Mouse (Mus musculus) ES-E14 (cell line): ENCODE results near the gene Rptor. TPM values are rescaled to one million over a fixed set of nuclear protein-coding genes. Genes with fewer than 3 reads are reported as not detected.

Experiments used
- DNase-seq: peaks from one replicate; pipeline ENCODE4 v3.0.0-alpha.2; 2013; ENCODE audit warnings: low read depth, low spot score
- H3K27ac ChIP-seq: 2 replicates; pipeline ENCODE4 v1.5.1; 2012; ENCODE audit warnings: low read depth, mild to moderate bottlenecking, low read length, moderate library complexity, mixed read lengths; ENCODE audit not compliant: poor library complexity, insufficient read depth, severe bottlenecking
- H3K36me3 ChIP-seq: 2 replicates; pipeline ENCODE4 v1.6.1; 2012; ENCODE audit warnings: mild to moderate bottlenecking, low read length, moderate library complexity, mixed read lengths; ENCODE audit not compliant: control insufficient read depth, poor library complexity, insufficient read depth, severe bottlenecking
- H3K4me1 ChIP-seq, 2 experiments: fragments of 150-350 bp in 1 of 2; sonication (generic) in 1 of 2; 2 replicates each; pipeline ENCODE4 v1.6.1; 2012; ENCODE audit warnings: low read length in 2 of 2, mild to moderate bottlenecking in 1 of 2, mixed read lengths in 1 of 2; ENCODE audit not compliant: control insufficient read depth in 2 of 2, insufficient read depth in 2 of 2, poor library complexity in 1 of 2
- H3K4me3 ChIP-seq, 2 experiments: fragments of 150-350 bp in 1 of 2; sonication (generic) in 1 of 2; 2 replicates each; pipeline ENCODE4 v1.5.1; 2012; ENCODE audit warnings: low read length in 2 of 2, low read depth in 1 of 2, mild to moderate bottlenecking in 1 of 2, mixed read lengths in 1 of 2; ENCODE audit not compliant: insufficient read depth in 1 of 2, poor library complexity in 1 of 2, severe bottlenecking in 1 of 2
- H3K9ac ChIP-seq: 2 replicates; pipeline ENCODE4 v1.6.1; 2012; ENCODE audit warnings: low read depth, mild to moderate bottlenecking, low read length, mixed read lengths; ENCODE audit not compliant: poor library complexity, insufficient read depth, severe bottlenecking
- H3K9me3 ChIP-seq: fragments of 150-350 bp; sonication (generic); 2 replicates; pipeline ENCODE4 v1.6.1; 2012; ENCODE audit warnings: low read depth, mild to moderate bottlenecking, low read length; ENCODE audit not compliant: control insufficient read depth, insufficient read depth
- CHD2 ChIP-seq: IDR thresholded peaks from 2 replicates; pipeline ENCODE4 v1.6.1; 2014; ENCODE audit warnings: mild to moderate bottlenecking, low read depth, low read length, inconsistent platforms
- HCFC1 ChIP-seq: IDR thresholded peaks from 2 replicates; pipeline ENCODE4 v1.6.1; 2012; ENCODE audit warnings: low read length, inconsistent platforms, borderline replicate concordance; ENCODE audit not compliant: insufficient read depth
- MAFK ChIP-seq: IDR thresholded peaks from 2 replicates; pipeline ENCODE4 v1.6.1; 2014; ENCODE audit warnings: mild to moderate bottlenecking, low read depth, low read length, inconsistent platforms; ENCODE audit not compliant: insufficient read depth
- ZC3H11A ChIP-seq: IDR thresholded peaks from 2 replicates; pipeline ENCODE4 v1.6.1; 2012; ENCODE audit warnings: low read depth, mild to moderate bottlenecking, inconsistent platforms, low read length, borderline replicate concordance
- ZNF384 ChIP-seq: IDR thresholded peaks from 2 replicates; pipeline ENCODE4 v1.6.1; 2012; ENCODE audit warnings: low read depth, low read length, inconsistent platforms
- in situ Hi-C, 2 experiments: fragments of 600-800 bp; cut with MboI; formaldehyde crosslinking; loops; one replicate each; pipeline ENCODE4 v1.15.1; 2025; ENCODE audit warnings: low sequenced_read_pairs in 2 of 2, inconsistent platforms in 1 of 2; ENCODE audit not compliant: unreplicated experiment in 2 of 2
- total RNA-seq: library from RNA; depleted of rRNA; stranded (reverse); fragments of 300-350 nt; gene quantifications from 2 replicates; pipeline ENCODE4 v1.2.3, GENCODE M21; 2012

Gene Rptor
- total RNA-seq, 1 experiment: 59.7 TPM

DNA sequence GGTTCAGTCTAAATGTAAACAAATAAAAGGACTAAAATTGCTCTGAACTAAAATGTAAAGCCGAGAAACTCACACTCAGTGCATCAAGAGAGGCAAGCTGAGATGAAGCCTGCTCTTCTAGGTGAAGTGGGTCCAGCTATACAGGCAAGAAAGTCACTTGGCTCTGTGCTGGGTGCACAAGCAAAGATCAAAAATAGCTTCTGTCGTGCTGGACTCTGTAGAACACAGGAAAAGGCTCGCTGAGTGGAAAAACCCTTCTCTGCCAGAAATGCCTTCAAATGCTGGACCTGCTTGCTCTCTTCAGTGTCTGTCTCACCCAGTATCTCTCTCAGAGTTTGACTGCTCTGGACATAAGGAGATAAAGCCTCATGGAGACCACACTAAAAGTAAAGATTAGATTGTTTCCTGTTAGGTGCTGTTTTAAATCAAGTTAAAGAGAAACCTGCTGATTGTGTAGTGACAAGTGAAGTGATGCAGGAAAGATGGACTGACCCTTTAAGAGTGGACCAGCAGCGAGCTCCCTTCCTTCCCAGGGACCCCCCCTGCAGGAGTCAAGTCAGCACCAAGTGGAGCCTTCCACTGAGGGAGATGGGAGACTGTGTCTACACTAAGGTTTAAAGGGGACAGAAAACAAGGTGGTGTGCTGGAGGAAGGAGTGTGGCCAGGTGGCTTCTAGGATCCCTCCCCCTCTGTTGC, 130.4 kb downstream of the Rptor start:
- Histone ChIP-seq H3K4me1 (peaks cover 0 to 2% of the 10 kb centered on the region in 2 experiments; a peak in 1 of 4 replicates), H3K27ac (no peak overlapping the region), H3K9ac (no peak overlapping the region), H3K36me3 (peaks cover 4% of the 10 kb centered on the region; the same call in 1 of the 2 replicates), H3K4me3 (no peak overlapping the region), H3K9me3 (no peaks in the 10 kb centered on the region)
- DNase-seq: no peak
- in situ Hi-C loops: no loop called here
- TF ChIP-seq CHD2: no peak
- no peak for TF ChIP-seq HCFC1
- TF ChIP-seq MAFK: no peak
- no peak for TF ChIP-seq ZNF384
- TF ChIP-seq ZC3H11A: no peak

DNA sequence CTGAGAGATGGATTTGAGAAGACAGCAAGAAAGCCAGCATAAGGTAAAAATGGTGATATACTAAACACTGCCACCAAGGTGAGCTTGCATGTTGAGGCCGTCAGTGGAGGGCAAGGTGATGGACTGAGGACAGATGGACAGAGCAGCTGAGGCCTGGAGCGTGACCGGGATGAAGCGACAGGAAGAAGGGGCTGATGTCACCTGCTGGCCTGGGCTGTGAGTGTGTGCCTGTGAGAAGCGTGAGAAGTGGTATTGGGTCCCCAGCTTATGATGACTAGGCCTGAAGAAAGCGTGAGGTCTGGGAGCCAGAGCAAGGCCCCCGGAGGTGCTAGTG, 130.9 kb downstream of the Rptor start:
- no peak for DNase-seq
- no peaks in the 10 kb centered on the region for H3K9me3 ChIP-seq
- no peak overlapping the region for H3K9ac ChIP-seq
- H3K27ac ChIP-seq: no peak overlapping the region
- peaks cover 0 to 2% of the 10 kb centered on the region in 2 experiments; a peak in 1 of 4 replicates for H3K4me1 ChIP-seq
- in situ Hi-C loops: no loop called here
- TF ChIP-seq CHD2 (no peak), ZC3H11A (no peak), ZNF384 (no peak), MAFK (no peak), HCFC1 (no peak)
- peaks cover 4% of the 10 kb centered on the region; the same call in 1 of the 2 replicates for H3K36me3 ChIP-seq
- no peak overlapping the region for H3K4me3 ChIP-seq

DNA sequence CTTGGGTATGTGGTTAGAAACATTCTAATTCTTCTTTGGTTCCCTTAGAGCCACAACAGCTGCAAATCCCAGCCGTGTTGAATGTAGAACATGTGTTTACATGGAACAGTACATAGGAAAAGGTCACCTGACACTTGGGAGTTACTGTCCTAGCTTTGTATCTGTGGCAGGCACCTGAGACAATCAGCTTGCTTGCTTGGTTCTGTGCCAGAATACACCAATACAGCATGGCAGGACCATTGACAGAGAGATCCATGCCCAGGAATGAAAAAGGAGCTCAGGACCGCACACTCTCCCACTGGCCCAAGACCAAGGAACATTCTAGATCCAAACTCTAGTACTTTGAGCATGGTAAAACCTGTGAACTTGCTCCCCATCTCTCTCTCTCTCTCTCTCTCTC, 132.4 kb downstream of the Rptor start:
- no peak overlapping the region for H3K4me3 ChIP-seq
- H3K9me3 ChIP-seq: no peaks in the 10 kb centered on the region
- peaks cover 4% of the 10 kb centered on the region; the same call in 1 of the 2 replicates for H3K36me3 ChIP-seq
- no peak for DNase-seq
- TF ChIP-seq CHD2 (no peak), ZC3H11A (no peak), ZNF384 (no peak), HCFC1 (no peak), MAFK (no peak)
- no peak overlapping the region for H3K27ac ChIP-seq
- H3K4me1 ChIP-seq: peaks cover 0 to 7% of the 10 kb centered on the region in 2 experiments; a peak in 1 of 4 replicates
- in situ Hi-C loops: no loop called here
- H3K9ac ChIP-seq: no peak overlapping the region

DNA sequence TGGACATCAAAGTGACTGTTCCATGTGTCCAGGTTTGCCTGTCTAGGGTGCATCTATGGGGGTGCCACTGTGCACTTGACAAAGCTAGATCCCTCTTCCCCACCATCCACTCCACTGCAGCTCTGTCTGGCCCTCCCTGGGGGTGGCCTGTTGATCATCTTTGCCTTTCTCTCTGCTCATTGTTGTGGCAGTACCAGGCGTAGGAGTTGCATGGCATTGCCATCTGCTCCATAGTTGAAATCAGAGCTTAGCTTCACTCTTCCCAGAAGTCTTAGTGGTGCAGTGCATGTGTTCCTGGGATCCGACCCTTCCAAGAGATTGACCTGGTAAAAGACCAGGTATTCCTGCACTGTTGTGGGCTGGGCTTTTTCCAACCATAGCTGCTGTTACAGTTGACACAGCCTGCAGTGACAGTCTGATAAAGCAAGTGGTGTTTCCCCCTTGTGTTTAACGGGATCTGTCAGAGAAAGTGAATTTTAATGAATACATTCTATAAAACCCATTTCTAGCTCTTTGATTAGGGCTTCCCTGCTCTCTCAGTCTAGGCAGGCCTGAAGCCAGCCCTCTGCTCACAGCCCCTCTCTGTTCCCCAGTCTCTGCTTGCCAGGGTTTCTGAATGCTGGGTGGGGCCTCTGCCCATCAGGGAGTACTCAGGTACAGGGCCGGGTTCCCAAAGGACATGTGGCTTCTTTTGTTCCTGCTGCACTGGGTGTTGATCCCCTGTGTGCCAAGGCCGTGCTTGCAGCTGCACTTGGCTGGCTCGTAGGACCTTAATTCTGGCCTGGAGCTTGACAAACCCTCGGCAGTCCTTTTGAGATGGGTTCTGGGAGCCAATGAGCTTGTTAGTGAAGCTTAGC, 136.5 kb downstream of the Rptor start:
- TF ChIP-seq ZNF384 (no peak), MAFK (no peak), HCFC1 (no peak), CHD2 (no peak)
- Histone ChIP-seq H3K36me3 (no peaks in the 10 kb centered on the region; the same call in 1 of the 2 replicates), H3K9me3 (no peaks in the 10 kb centered on the region), H3K4me3 (no peak overlapping the region), H3K9ac (no peak overlapping the region), H3K27ac (no peak overlapping the region), H3K4me1 (peaks cover 0 to 12% of the 10 kb centered on the region in 2 experiments; a peak in 1 of 4 replicates)
- in situ Hi-C loops: no loop called here
- DNase-seq: peak; percentile 28
